Mouse (Mus musculus) forebrain, embryonic 16.5 days (tissue): ENCODE measurements at regions not wholly inside any gene's neighbourhood (a gene's known extent, or its start where the extent isn't known, plus 50 kb on each side); places are given as distances from the start of the nearest gene placed in this dataset.
"Not testable (repeated sequence)": the region's sequence is repeated elsewhere in the genome, so short reads cannot be mapped to it uniquely, and the experiment has no call there.

Source experiments
- ATAC-seq: fragments of 200-750 bp; cut with Nextera tagmentation; 2 replicates; pipeline ENCODE4 v1.8.0; 2017; ENCODE audit warnings: mild to moderate bottlenecking, moderate library complexity
- H3K27ac ChIP-seq: fragments of 300-500 bp; sonication (generic); 2 replicates; pipeline ENCODE4 v1.5.1; 2014; ENCODE audit warnings: low read length, control low read depth
- H3K27me3 ChIP-seq: fragments of 300-500 bp; sonication (generic); replicated peaks from 2 replicates; pipeline ENCODE4 v1.6.1; 2014; ENCODE audit warnings: low read length; ENCODE audit not compliant: control insufficient read depth, insufficient read depth
- H3K36me3 ChIP-seq: fragments of 300-500 bp; sonication (generic); 2 replicates; pipeline ENCODE4 v1.6.1; 2014; ENCODE audit not compliant: control insufficient read depth, insufficient read depth
- H3K4me1 ChIP-seq: fragments of 300-500 bp; sonication (generic); replicated peaks from 2 replicates; pipeline ENCODE4 v1.6.1; 2014; ENCODE audit warnings: low read length; ENCODE audit not compliant: control insufficient read depth, insufficient read depth
- H3K4me2 ChIP-seq: fragments of 300-500 bp; sonication (generic); 2 replicates; pipeline ENCODE4 v1.6.1; 2014; ENCODE audit warnings: mild to moderate bottlenecking, low read length, control low read depth
- H3K4me3 ChIP-seq: fragments of 300-500 bp; sonication (generic); replicated peaks from 2 replicates; pipeline ENCODE4 v1.5.1; 2014; ENCODE audit warnings: mild to moderate bottlenecking, low read length, control low read depth
- H3K9ac ChIP-seq: fragments of 300-500 bp; sonication (generic); replicated peaks from 2 replicates; pipeline ENCODE4 v1.6.1; 2014; ENCODE audit warnings: low read depth, low read length, control low read depth
- H3K9me3 ChIP-seq: fragments of 300-500 bp; sonication (generic); 2 replicates; pipeline ENCODE4 v1.6.1; 2016; ENCODE audit warnings: low read length; ENCODE audit not compliant: control insufficient read depth
- WGBS: fragments of 180-500 bp; shearing (Covaris S2); extraction: QIAGEN DNeasy Blood & Tissue Kit; methylation state at CpG from one replicate; pipeline ENCODE4 v1.1.7; 2014; 5-methylcytosine and 5-hydroxymethylcytosine counted together

DNA sequence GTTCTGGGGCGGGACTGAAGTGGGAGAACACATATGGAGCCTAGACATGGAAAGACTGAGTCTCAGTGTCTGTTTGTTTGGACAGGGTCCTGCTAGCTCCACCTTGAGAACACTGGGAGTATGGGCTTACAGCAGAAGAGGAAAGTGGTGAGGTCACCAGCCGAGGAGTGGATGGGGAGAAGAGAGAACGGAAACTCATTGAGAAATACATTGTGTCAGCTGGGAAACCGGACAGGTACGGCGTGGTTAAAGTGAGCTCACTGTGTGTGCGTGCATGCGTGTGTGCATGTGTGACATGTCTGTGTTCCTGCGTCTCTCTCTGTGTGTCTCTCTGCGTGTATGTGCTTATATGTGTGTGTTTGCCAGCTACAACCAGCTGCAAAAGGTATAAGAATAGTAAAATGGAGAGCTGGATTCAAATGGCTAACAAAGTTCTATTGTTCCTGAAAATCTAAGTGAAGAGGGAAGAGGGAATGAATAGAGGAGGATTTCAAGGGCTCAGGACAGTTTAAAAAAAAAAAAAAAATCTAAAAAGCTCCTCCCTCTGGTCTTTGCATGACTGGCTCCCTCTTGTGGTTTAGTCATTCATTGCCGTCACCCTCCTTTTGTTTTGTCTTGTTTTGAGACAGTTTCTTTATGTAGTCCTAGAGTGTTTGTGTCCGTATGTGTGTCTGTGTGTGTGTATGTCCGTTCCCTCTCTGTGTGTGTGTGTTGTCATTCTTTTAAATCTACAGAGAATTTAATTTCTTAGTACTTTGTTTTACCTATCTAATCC is 52.0 kb upstream of the Ak4 start:
- ATAC-seq = peak; percentile 33; the same call in 1 of the 2 replicates
- H3K9ac ChIP-seq = no peak overlapping the region
- no peaks in the 10 kb centered on the region for H3K9me3 ChIP-seq
- WGBS = 57% methylated on average over 13 of the region's 13 CpGs
- H3K4me3 ChIP-seq = no peak overlapping the region
- H3K4me2 ChIP-seq = no peak overlapping the region
- no peak overlapping the region for H3K27ac ChIP-seq
- H3K36me3 ChIP-seq = no peaks in the 10 kb centered on the region
- H3K4me1 ChIP-seq = no peaks in the 10 kb centered on the region
- H3K27me3 ChIP-seq = no peaks in the 10 kb centered on the region

DNA sequence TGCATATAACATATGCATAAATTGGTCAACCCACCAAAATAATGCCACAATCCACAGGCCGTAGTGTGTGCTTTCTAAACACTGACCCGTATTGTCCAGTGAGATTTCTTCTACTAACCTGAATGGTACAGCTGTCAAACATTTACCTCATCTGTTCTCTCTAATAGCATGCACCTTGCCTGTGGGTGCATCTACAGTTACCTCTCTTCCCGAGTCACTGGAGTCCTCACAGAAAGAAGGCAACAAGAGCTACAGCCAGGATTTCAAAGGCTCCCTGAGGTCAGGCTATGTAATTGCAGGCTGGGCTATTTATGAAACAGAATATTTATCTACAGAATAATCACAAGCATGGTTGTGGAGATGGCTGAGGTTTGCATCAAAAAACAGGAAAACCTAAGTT is 53.8 kb upstream of the Ak4 start:
- Histone ChIP-seq H3K4me3 (no peak overlapping the region), H3K27ac (no peak overlapping the region), H3K9me3 (no peaks in the 10 kb centered on the region), H3K36me3 (no peaks in the 10 kb centered on the region), H3K27me3 (no peaks in the 10 kb centered on the region), H3K9ac (no peak overlapping the region), H3K4me1 (no peaks in the 10 kb centered on the region), H3K4me2 (no peak overlapping the region)
- WGBS = 84% methylated on average over 3 of the region's 3 CpGs
- ATAC-seq = no peak

GRCm38 (mm10) chr4:101364716-101365115 is 54.4 kb upstream of the Ak4 start:
- no peak overlapping the region for H3K9ac ChIP-seq
- H3K9me3 ChIP-seq = no peaks in the 10 kb centered on the region
- H3K4me1 ChIP-seq = no peaks in the 10 kb centered on the region
- no peak overlapping the region for H3K4me2 ChIP-seq
- H3K36me3 ChIP-seq = no peaks in the 10 kb centered on the region
- no peaks in the 10 kb centered on the region for H3K27me3 ChIP-seq
- 90% methylated on average over 2 of the region's 2 CpGs for WGBS
- H3K27ac ChIP-seq = no peak overlapping the region
- no peak overlapping the region for H3K4me3 ChIP-seq
- ATAC-seq = no peak

DNA sequence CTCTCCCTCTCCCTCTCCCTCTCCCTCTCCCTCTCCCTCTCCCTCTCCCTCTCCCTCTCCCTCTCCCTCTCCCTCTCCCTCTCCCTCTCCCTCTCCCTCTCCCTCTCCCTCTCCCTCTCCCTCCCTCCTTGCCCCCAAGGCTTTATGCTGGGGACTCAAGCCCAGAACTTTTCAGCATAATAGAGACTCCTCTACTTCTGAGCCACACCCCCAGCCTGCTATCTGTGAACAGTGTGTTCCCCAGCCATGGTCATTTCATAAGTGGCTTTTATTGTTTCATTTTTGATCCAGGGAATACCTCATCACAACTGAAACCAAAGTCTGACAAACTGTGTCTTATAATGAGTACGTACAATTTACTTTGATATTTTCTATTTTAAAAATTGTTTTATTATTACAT is 55.8 kb upstream of the Ak4 start:
- not testable (repeated sequence) for H3K27me3 ChIP-seq, H3K27ac ChIP-seq, H3K4me1 ChIP-seq, ATAC-seq, H3K9ac ChIP-seq, H3K36me3 ChIP-seq, H3K9me3 ChIP-seq, H3K4me2 ChIP-seq, H3K4me3 ChIP-seq
- 91% methylated on average over 1 of the region's 1 CpGs for WGBS

DNA sequence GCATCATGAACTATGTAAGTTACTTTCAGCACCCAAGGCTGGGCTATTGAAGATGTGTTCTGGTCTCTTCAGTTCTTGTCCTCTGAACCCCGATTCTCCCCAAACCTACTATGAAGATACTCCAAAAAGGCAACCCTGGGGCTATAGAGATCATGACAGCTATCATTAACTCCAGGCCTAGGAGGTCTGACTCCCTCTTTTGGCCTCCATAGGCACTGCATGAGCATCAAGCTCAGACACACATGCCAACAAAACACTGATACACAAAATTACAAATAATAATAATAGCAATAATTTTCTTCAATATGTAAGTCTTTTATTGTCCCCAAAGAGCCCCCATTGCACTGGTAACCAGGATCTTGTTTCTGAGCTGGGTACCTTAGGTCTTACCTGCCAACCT is 57.3 kb upstream of the Ak4 start:
- Histone ChIP-seq H3K36me3 (no peaks in the 10 kb centered on the region), H3K9ac (no peak overlapping the region), H3K4me2 (no peak overlapping the region), H3K9me3 (no peaks in the 10 kb centered on the region), H3K4me3 (no peak overlapping the region), H3K27me3 (no peaks in the 10 kb centered on the region), H3K4me1 (peaks cover 10% of the 10 kb centered on the region), H3K27ac (no peak overlapping the region)
- ATAC-seq = no peak
- WGBS = 91% methylated on average over 1 of the region's 1 CpGs

DNA sequence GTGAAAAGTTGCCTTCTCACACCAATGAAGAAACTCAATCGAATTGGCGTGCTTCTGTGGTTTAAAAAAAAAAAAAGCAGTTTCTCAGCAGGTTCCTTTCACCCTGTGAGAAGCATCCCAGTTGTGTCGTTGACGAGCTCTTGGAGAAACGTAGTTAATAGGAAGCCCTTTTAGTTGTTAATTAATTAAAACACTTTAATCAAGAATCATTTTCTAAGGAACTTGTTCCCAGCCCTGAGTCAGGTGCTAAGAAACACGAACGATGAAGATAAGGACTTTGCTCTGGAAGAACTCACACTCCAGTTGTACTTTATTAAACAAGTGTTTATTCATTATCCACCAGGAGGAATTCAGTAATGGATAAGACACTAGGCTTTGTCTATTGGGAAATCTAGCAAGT is 58.8 kb upstream of the Ak4 start:
- Histone ChIP-seq H3K4me1 (peaks cover 10% of the 10 kb centered on the region), H3K27me3 (no peaks in the 10 kb centered on the region), H3K4me3 (no peak overlapping the region), H3K9ac (no peak overlapping the region), H3K9me3 (no peaks in the 10 kb centered on the region), H3K36me3 (no peaks in the 10 kb centered on the region), H3K27ac (no peak overlapping the region), H3K4me2 (no peak overlapping the region)
- WGBS = 33% methylated on average over 7 of the region's 7 CpGs
- ATAC-seq = no peak

DNA sequence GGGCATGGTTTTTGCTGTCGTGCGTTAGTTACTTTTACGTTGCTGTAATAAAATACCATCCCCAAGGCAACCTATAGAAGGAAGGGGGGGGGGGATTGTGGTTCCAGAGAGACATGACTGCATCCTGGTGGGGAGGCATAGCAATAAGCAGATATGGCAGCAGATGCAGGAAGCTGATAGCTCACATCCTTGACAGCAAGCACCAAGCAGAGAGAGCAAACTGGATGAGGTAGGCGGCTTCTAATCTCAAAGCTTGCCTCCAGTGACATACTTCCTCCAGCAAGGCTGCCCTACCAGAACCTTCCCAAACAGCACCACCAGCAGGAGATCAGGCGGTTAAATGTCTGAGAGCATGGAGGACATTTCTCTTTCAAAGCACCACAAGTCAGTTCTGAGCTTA is 60.0 kb upstream of the Ak4 start:
- WGBS = 92% methylated on average over 5 of the region's 5 CpGs
- H3K27me3 ChIP-seq = no peaks in the 10 kb centered on the region
- H3K9ac ChIP-seq = no peak overlapping the region
- H3K36me3 ChIP-seq = no peaks in the 10 kb centered on the region
- H3K4me3 ChIP-seq = no peak overlapping the region
- no peak overlapping the region for H3K4me2 ChIP-seq
- ATAC-seq = no peak
- H3K27ac ChIP-seq = no peak overlapping the region
- peaks cover 21% of the 10 kb centered on the region for H3K4me1 ChIP-seq
- no peaks in the 10 kb centered on the region for H3K9me3 ChIP-seq

DNA sequence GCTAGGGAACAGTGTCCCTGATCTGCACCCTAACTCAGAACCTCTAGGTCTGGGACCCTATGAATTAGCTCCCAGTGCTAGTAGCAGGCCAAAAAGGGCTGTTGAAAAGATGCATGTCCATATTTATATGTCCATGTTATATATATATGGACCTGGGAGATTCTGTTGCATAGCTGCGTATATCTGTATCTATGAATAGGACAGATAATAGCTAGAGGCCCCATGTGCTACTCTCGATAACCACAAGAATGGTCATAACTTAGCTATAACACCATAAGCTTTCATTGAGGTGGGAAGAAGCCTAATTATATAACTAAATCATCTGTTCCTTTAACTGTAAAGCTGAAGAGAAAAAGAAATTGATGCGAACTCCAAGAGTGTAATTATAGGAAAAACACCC is 60.6 kb upstream of the Ak4 start:
- H3K27me3 ChIP-seq = no peaks in the 10 kb centered on the region
- H3K27ac ChIP-seq = no peak overlapping the region
- no peak for ATAC-seq
- WGBS = 96% methylated on average over 3 of the region's 3 CpGs
- H3K4me3 ChIP-seq = no peak overlapping the region
- no peak overlapping the region for H3K4me2 ChIP-seq
- H3K9ac ChIP-seq = no peak overlapping the region
- no peaks in the 10 kb centered on the region for H3K9me3 ChIP-seq
- H3K4me1 ChIP-seq = peaks cover 26% of the 10 kb centered on the region
- no peaks in the 10 kb centered on the region for H3K36me3 ChIP-seq

DNA sequence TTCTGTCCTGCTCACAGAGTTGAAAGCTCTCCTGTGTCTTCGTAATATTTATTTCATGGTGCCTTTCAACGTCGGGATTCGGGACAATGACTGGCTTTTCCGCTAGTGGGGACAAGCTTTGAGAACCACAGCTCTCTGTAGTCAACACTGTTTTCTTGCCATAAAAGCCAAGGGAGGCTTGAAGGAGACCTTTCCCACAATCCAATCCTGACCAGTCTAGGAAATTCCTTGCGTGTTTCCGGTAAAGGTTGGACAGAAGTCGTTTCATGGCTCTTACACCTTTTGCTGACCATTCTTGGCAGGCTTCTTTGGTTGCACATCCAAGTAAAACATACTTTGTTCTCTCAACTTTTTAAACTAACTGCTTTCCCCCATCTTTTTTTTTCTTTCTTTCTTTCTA is 61.2 kb upstream of the Ak4 start:
- no peaks in the 10 kb centered on the region for H3K9me3 ChIP-seq
- H3K27ac ChIP-seq = no peak overlapping the region
- WGBS = 85% methylated on average over 8 of the region's 8 CpGs

More for the DNA sequence above, 61.2 kb upstream of the Ak4 start:
- peak overlapping the region; percentile 64 for H3K4me2 ChIP-seq
- no peak overlapping the region for H3K9ac ChIP-seq
- ATAC-seq = no peak
- H3K4me3 ChIP-seq = peak overlapping the region; percentile 95
- H3K4me1 ChIP-seq = peaks cover 27% of the 10 kb centered on the region
- H3K36me3 ChIP-seq = no peaks in the 10 kb centered on the region
- H3K27me3 ChIP-seq = no peaks in the 10 kb centered on the region
